Mouse (Mus musculus): ENCODE measurements around the gene Scfd2. TPM values are rescaled to one million over a fixed set of nuclear protein-coding genes. Genes with fewer than 3 reads are reported as not detected.

Scfd2 gene
- total RNA-seq, 2 experiments from 2014 or later, result 23.6 to 27.6 TPM

DNA sequence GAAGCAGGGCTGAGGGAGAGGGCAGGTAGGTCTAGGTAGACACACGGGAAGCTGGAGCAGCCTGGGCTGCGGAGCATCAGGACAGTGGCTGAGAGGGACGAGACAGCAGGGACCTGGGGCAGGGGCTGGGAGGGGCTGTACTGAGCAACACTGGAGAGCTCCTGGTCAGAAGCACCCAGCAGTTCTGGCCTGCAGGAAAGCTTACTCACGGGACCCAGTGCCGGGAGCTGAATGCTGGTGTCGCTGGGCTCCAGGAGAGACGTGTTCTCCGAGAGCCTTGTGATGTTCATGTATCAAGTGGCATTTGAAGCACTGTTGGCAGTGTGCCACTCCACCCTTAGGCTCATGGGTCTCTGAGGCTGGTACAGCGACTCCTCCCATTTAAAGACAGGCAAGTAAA lies 240.0 kb downstream of the Scfd2 start:
- TF ChIP-seq CTCF (conservative IDR thresholded peaks at IDR 0.05), result no peak
- H3K27ac ChIP-seq, result no peak overlapping the region
- H3K4me3 ChIP-seq, result no peak overlapping the region
- DNase-seq (ENCODE audit: low spot score in 2 of 2), result no peak

- DNase-seq (ENCODE audit: low spot score in 2 of 2), result no peak
- Histone ChIP-seq H3K27ac (no peak overlapping the region), H3K4me3 (no peak overlapping the region)
- TF ChIP-seq CTCF (conservative IDR thresholded peaks at IDR 0.05), result no peak
These were observed 241.6 kb downstream of the Scfd2 start for GRCm38 (mm10) chr5:74289957-74290356.

DNA sequence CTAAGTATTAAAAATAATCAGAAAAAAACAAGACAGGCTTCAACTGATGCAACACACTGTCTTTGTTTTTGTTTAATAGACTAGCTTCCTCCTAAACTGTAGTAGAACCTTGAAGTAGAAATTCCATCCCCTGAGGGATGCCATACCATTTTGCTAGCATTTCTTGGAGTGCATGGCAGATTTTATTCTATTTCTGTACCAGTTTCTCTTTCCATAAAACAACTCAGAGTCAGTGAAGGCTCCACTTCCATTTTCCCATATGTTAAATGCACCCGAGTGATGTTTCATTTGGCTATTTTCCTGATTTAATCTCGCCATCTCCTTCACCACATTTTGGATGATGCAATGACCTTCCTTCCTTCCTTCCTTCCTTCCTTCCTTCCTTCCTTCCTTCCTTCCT lies 243.4 kb downstream of the Scfd2 start:
- DNase-seq (ENCODE audit: low spot score in 2 of 2), result no peak
- TF ChIP-seq CTCF (conservative IDR thresholded peaks at IDR 0.05), result no peak
- Histone ChIP-seq H3K27ac (no peak overlapping the region), H3K4me3 (no peak overlapping the region)

DNA sequence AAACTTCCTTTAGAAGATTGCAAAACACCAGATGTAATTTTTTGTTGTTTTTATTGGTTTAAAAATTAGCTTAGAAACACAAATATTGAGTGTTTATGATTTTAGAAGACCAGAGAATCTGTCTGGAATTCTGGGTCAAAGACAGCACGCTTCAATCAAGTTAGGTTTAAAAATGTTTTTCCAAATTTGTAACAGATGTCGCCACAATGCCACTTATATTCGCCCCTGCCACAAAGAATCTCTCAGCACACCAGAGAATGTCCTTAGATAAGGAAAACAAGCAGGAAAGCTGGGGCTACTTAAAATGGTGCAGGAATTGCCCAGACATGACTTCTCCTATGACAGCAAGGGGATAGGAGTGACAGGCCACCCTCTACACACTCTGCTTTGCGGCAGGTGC lies 245.3 kb downstream of the Scfd2 start:
- H3K27ac ChIP-seq, result no peak overlapping the region
- H3K4me3 ChIP-seq, result no peak overlapping the region
- no peak for DNase-seq (ENCODE audit: low spot score in 2 of 2)
- TF ChIP-seq CTCF (conservative IDR thresholded peaks at IDR 0.05), result no peak

- Histone ChIP-seq H3K4me3 (no peak overlapping the region), H3K27ac (no peak overlapping the region)
- TF ChIP-seq CTCF (conservative IDR thresholded peaks at IDR 0.05), result no peak
- no peak for DNase-seq (ENCODE audit: low spot score in 2 of 2)
These were observed 245.8 kb downstream of the Scfd2 start for GRCm38 (mm10) chr5:74285764-74286163.

- Histone ChIP-seq H3K4me3 (no peak overlapping the region), H3K27ac (no peak overlapping the region)
- DNase-seq (ENCODE audit: low spot score in 2 of 2), result no peak
- TF ChIP-seq CTCF (conservative IDR thresholded peaks at IDR 0.05), result no peak
These were observed 246.3 kb downstream of the Scfd2 start for GRCm38 (mm10) chr5:74285289-74285688.

DNA sequence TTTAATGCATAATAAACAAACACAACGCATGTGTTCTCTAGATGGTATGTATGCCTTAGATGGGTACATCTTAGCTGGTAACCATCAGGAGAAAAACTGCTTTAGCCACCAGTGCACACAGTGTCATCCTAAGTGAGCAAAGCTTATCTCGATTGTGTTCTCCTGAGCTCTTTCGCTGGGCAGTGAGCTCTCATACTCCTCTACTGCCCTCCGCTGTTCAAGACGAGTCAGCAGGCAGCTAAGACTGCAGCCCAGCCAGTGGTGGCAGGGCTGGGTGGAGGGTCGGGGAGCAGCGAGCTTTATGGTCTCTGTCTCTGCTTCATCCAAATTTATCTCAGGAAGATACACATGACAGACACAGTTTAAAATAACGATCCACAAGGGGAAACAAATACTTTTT lies 248.0 kb downstream of the Scfd2 start:
- no peak overlapping the region for H3K27ac ChIP-seq
- DNase-seq (ENCODE audit: low spot score in 2 of 2), result peak; percentile 30 to 57
- peak; percentile 82 for TF ChIP-seq CTCF (conservative IDR thresholded peaks at IDR 0.05)
- no peak overlapping the region for H3K4me3 ChIP-seq

DNA sequence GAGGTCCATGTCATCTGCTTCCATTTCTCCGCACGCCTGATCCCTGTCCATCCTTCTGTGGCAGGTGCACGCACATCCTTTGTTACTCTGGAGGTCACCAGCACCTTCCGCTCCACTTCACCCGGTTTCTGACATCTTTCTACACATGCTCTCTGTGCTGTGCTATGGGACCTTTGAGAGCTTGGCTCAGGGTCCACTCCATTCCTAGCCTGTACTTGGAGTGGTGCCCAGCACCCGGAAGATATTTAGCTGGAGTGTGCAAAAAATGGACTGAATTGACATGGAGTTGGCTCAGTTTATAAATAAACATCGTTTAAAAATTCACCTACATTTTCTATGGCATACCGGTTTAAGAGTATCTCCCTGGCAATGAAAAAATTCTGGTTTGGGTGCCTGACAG lies 250.1 kb downstream of the Scfd2 start:
- TF ChIP-seq CTCF (conservative IDR thresholded peaks at IDR 0.05), result no peak
- no peak overlapping the region for H3K27ac ChIP-seq
- H3K4me3 ChIP-seq, result no peak overlapping the region
- DNase-seq (ENCODE audit: low spot score in 2 of 2), result no peak

- no peak for TF ChIP-seq CTCF (conservative IDR thresholded peaks at IDR 0.05)
- no peak overlapping the region for H3K4me3 ChIP-seq
- DNase-seq (ENCODE audit: low spot score in 2 of 2), result no peak
- no peak overlapping the region for H3K27ac ChIP-seq
These were observed 251.9 kb downstream of the Scfd2 start for GRCm38 (mm10) chr5:74279673-74280072.

DNA sequence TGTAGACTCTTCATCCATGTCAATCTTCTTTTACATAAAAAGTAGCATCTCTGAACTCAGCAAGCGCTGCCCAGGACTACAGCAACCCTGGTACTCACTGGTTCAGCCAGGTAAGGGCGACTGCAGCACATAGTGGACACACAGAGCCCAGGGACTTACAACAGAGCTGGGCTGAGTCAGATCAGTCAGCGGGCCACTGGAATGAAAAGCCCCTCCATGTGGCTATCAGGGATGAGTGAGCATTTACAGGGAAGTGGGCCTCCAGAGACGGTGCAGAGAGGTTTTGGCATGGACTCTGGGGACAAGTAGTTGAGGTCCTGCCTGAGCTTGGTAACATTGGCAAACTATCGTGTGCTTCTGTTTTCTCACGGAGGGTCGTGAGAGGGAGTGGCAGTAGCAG lies 253.1 kb downstream of the Scfd2 start:
- H3K27ac ChIP-seq, result no peak overlapping the region
- DNase-seq (ENCODE audit: low spot score in 2 of 2), result no peak
- no peak overlapping the region for H3K4me3 ChIP-seq
- TF ChIP-seq CTCF (conservative IDR thresholded peaks at IDR 0.05), result no peak

GRCm38 (mm10) chr5:74277712-74278111 lies 253.8 kb downstream of the Scfd2 start:
- TF ChIP-seq CTCF (conservative IDR thresholded peaks at IDR 0.05), result peak; percentile 97
- Histone ChIP-seq H3K27ac (peak overlapping the region; percentile 86), H3K4me3 (no peak overlapping the region)
- peak; percentile 86 to 92 for DNase-seq (ENCODE audit: low spot score in 2 of 2)

DNA sequence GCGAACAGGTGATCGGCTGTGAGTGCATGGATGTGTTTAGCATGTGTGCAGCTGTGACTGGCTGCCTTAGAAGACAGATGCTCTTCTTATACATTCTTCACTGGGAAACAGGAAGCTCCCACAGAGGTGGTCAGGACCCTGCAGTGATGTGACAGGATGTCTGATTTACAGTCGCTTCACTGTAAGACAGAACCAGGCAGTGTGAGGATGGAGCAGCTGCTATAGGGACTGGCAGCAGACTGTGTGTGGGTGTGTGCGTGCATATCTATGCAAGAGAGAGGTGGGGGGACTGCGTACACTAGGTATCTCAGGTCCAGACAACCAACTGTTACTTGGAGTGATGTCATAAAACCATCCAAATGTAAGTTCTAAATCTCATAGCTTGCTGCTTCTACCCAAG lies 254.3 kb downstream of the Scfd2 start:
- DNase-seq (ENCODE audit: low spot score in 2 of 2), result peak; percentile 54 to 78
- Histone ChIP-seq H3K27ac (peak overlapping the region; percentile 86), H3K4me3 (no peak overlapping the region)
- no peak for TF ChIP-seq CTCF (conservative IDR thresholded peaks at IDR 0.05)

DNA sequence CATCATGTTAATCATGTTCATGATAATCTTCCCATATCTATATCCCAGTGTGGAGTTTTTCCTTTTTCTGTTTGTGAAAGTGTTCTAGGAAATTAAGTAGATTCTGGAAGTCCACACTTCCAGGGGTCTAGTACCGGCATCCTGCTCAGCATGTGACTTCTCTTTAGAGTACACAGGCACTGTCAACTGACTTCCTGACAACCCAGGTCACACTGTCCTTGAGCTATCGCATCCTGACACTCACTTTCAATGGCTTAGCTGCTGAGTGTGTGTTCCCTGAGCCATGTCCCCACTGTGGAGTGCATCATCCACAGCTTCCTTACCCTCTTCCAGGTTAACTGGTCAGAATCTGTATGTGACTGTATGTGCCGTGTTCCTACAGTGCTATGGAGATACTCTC lies 258.2 kb downstream of the Scfd2 start:
- Histone ChIP-seq H3K27ac (no peak overlapping the region), H3K4me3 (no peak overlapping the region)
- DNase-seq (ENCODE audit: low spot score in 2 of 2), result no peak
- TF ChIP-seq CTCF (conservative IDR thresholded peaks at IDR 0.05), result no peak

DNA sequence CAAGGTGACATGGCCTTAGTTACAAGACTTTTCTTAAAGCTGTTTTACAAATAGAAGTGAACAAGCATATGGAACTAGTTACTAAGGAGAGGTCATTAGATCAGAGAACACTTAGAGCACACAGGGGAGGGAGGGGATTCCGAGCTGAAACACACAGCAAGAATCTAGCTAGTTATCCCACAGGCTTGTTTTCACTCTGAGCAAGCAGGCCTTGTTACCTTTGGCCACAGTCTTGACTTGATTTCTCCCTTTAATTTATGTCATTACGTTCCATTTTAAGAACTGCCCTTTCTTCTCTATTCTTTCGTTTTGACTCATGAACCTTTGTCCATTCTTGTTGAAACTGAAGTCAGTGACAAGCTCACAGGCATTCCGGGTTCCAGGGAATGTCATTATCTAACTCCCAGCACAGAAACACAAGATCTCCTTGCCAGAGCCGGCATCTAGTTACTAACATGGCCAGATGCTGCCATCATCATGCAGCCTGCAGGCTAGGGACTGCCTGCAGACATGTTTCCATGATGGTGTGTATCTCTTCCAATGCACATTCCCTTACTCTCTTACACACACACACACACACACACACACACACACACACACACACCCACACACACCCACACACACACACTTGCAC lies 263.7 kb downstream of the Scfd2 start:
- Histone ChIP-seq H3K27ac (no peak overlapping the region), H3K4me3 (no peak overlapping the region)
- no peak for TF ChIP-seq CTCF (conservative IDR thresholded peaks at IDR 0.05)
- no peak for DNase-seq (ENCODE audit: low spot score in 2 of 2)

DNA sequence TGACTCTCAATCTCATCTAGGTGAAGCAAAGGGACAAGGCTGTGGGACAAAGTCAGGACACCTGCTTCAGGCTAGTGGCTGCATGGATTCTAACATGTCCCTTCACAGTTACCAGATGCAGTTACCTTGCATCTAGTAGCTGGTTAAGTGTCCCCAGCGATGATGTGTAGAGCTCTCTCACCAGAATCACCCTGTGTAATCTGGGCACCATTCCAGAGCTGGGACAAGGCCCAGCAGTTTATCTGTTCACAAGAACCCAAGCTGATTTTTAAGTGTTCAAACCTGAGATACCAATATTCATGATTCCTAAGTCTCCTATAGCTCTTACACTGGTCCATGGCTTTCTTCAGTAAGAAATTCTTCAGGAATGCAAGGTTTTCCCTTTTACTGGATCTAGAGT lies 264.4 kb downstream of the Scfd2 start:
- Histone ChIP-seq H3K27ac (no peak overlapping the region), H3K4me3 (no peak overlapping the region)
- TF ChIP-seq CTCF (conservative IDR thresholded peaks at IDR 0.05), result no peak
- no peak for DNase-seq (ENCODE audit: low spot score in 2 of 2)

All from layer of hippocampus, adult 2 months (tissue).